Mouse (Mus musculus): Measurements from ENCODE around the gene Pnrc2.

The Pnrc2 gene

DNA sequence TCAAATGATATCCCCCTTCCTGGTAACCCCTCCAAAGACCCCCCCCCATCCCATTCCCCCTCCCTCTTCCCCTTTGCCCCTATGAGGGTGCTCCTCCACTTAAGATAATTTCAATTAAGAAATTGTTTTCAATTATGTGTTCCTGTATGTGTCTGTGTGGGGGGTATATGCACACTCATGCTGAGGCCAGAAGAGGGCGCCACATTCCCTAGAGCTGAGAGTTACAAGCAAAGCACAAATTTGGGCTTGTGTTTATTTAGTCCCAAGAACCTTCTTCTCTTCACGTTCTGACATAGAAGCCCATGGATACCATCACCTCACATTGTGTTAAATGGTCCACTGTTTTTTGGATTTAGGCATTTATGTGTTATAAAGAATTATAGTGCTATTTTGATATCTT, 50.4 kb downstream of the Pnrc2 start:
- no peak for DNase-seq (ENCODE audit: low spot score in 2 of 2)

DNA sequence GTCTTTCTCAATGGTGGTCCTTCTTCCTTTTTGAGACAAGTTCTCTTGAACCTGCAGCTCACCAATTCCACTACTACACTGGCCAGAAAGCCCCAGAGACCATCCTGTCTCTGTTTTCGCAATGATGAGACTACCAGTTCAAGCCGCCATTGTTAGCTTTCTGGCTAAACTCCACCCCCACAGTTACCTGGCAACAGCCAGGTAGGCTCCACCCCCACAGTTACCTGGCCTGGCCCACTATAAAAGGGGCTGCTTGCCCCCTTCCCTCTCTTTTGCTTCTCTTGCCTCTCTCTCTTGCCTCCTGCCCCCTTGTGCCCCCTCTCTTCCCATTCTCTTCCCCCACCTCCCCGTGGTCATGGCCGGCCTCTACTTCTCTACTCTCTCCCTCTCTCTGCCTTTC, 51.9 kb downstream of the Pnrc2 start:
- DNase-seq (ENCODE audit: low spot score in 2 of 2) = no peak

Measured in heart, adult 9 months (tissue).